Mouse (Mus musculus): ENCODE results near the gene Ncor1. TPM values are rescaled to one million over a fixed set of nuclear protein-coding genes. Genes with fewer than 3 reads are reported as not detected.

Ncor1 gene
- polyA plus RNA-seq, 1 experiment from 2014 or later, result 149 TPM

GRCm38 (mm10) chr11:62266466-62267214 lies 191.7 kb downstream of the Ncor1 start:
- H3K4me2 ChIP-seq, result peak overlapping the region; percentile 14; the same call in 1 of the 2 replicates
- no peak overlapping the region for H3K4me3 ChIP-seq (ENCODE audit: low read depth, low read length)
- peaks cover 9% of the 10 kb centered on the region for H3K4me1 ChIP-seq (ENCODE audit: control insufficient read depth, insufficient read depth, low read length)
- no peak for ATAC-seq (replicated peaks; ENCODE audit: insufficient number of reproducible peaks, low FRiP score, low TSS enrichment)
- H3K9ac ChIP-seq (ENCODE audit: low read depth, low read length), result no peak overlapping the region
- H3K27me3 ChIP-seq (ENCODE audit: control insufficient read depth, insufficient read depth, low read length), result no peaks in the 10 kb centered on the region; the same call in 1 of the 2 replicates
- H3K9me3 ChIP-seq (replicated peaks; ENCODE audit: control insufficient read depth, low read length), result no peaks in the 10 kb centered on the region
- WGBS (ENCODE audit: insufficient replicate concordance), result 41% methylated on average over 17 of the region's 17 CpGs
- H3K27ac ChIP-seq (ENCODE audit: low read depth, low read length), result no peak overlapping the region
- H3K36me3 ChIP-seq (ENCODE audit: control insufficient read depth, insufficient read depth, low read length), result no peaks in the 10 kb centered on the region

Other genes starting within 250 kb of the Ncor1 start
- 0.58 and 0.87 TPM in 2 replicates for gene Adora2b, start 209.6 kb downstream of the Ncor1 start, polyA plus RNA-seq (2014; fragmentation: Nextera tagmentation; extraction: Ambion mirVana)
- gene Zswim7, start 177.2 kb downstream of the Ncor1 start, polyA plus RNA-seq (2014; fragmentation: Nextera tagmentation; extraction: Ambion mirVana), result 17.4 and 19.3 TPM in 2 replicates
- 13.8 and 15.3 TPM in 2 replicates for gene Ttc19, start 177.1 kb downstream of the Ncor1 start, polyA plus RNA-seq (2014; fragmentation: Nextera tagmentation; extraction: Ambion mirVana)
- gene Pigl, start 81 bp downstream of the Ncor1 start, polyA plus RNA-seq (2014; fragmentation: Nextera tagmentation; extraction: Ambion mirVana), result 14.0 and 15.1 TPM in 2 replicates
- 13.6 and 15.1 TPM in 2 replicates for gene Cenpv, start 80.7 kb upstream of the Ncor1 start, polyA plus RNA-seq (2014; fragmentation: Nextera tagmentation; extraction: Ambion mirVana)
- 2,677 and 2,901 TPM in 2 replicates for gene Ubb, start 92.6 kb upstream of the Ncor1 start, polyA plus RNA-seq (2014; fragmentation: Nextera tagmentation; extraction: Ambion mirVana)
- gene Trpv2, start 115.9 kb upstream of the Ncor1 start, polyA plus RNA-seq (2014; fragmentation: Nextera tagmentation; extraction: Ambion mirVana), result 4.1 and 4.4 TPM in 2 replicates
- 14.3 and 16.2 TPM in 2 replicates for gene Lrrc75a, start 190.0 kb upstream of the Ncor1 start, polyA plus RNA-seq (2014; fragmentation: Nextera tagmentation; extraction: Ambion mirVana)
- gene Mmgt2, start 190.1 kb upstream of the Ncor1 start, polyA plus RNA-seq (2014; fragmentation: Nextera tagmentation; extraction: Ambion mirVana), result 45.0 and 47.6 TPM in 2 replicates

All from heart, embryonic 11.5 days (tissue).